Mouse (Mus musculus): Measurements from ENCODE around the gene Asns. TPM values are rescaled to one million over a fixed set of nuclear protein-coding genes. Genes with fewer than 3 reads are reported as not detected.
"Not testable (repeated sequence)": the region's sequence is repeated elsewhere in the genome, so short reads cannot be mapped to it uniquely, and the experiment has no call there.

The Asns gene
- total RNA-seq, 1 experiment from 2014 or later = 4.8 TPM

DNA sequence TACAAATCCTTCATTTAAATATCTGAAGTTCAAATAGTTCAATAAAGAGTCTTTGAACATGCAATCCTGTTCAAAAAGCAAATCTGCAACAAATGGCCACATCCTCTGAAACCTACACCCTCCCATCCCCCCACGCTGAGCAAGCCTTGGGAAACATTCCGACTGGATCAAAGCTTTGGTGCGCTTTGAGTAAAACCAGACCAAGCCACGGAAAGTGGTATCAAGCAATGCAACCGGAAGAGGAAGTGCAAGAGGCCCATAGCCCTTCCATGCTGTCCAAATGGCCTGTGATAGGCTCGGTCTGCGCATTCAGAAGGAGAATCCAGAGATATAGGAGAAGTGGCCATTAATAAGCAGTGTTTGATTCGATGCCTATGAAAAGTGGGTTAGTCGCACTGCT, 2.6 kb downstream of the Asns start:
- ATAC-seq (ENCODE audit: extremely low read depth, insufficient number of reproducible peaks, low FRiP score, poor library complexity, severe bottlenecking) = no peak

DNA sequence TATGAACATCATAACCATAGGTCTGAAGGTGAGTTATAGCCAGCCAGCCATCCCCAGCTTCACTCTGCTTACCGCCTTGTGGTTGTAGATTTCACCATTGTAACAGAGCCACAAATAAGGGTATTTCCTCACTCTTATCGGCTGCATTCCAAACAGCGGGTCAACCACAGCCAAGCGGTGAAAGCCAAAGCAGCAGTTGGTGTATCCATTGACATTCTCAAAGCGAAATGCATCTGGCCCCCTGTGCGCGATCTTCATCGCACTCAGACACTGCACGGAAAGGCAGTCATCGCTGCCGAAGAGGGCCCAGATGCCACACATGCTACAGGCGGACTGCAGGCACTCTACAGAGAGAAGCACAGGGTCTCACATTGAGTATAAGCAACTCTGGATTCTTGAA, 3.9 kb downstream of the Asns start:
- ATAC-seq (ENCODE audit: extremely low read depth, insufficient number of reproducible peaks, low FRiP score, poor library complexity, severe bottlenecking) = no peak

DNA sequence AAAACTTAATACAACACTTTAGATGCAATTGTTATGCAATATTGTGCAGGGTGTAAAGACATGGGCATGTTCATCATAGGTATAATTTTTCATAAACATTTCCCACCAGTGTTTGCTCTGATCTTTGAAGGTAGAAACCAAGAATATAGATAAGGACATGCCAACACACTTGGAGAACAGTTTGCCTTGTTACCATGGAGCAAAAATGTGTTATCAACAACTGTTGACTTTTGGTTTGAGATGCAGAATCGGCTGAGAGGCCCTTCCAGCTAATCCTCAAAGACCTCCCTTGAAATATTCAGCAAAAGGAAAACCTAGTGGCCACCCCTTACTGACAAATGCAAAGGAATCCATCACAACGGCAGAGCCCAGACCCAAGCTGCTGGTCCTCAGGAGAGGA, 7.0 kb downstream of the Asns start:
- ATAC-seq (ENCODE audit: extremely low read depth, insufficient number of reproducible peaks, low FRiP score, poor library complexity, severe bottlenecking) = no peak

DNA sequence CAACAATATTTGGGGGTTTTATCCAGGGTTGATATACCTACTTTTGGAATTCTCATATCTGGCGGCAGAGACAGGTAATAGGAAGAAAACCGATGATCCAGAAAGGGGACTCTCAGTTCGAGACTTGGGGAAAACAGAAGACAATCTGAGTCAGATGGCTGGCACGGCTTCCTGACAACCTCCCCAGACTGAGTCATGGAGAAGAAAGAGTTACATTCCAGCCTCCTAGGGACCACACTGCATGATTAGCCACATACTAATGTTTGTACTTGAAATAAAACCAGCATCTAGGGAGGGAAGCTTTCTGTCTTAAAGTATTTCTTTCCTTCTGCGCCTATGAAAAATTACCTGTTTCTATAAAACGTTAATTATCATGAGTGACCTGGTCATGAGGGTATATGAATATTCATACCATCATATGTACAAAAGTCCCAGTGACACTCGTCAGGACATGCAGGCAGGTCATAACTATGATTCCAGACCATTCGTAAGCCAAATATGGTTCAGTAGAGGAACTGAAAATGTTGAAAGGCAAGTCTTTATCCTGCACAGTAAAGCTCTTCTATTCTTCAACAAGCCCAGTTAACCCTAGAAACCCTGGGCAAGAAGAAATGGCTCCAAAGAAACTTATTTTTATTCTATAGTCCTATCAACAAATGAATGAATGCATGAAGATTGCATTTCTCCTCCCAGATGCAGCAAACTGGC, 16.7 kb downstream of the Asns start:
- ATAC-seq (ENCODE audit: extremely low read depth, insufficient number of reproducible peaks, low FRiP score, poor library complexity, severe bottlenecking) = no peak

DNA sequence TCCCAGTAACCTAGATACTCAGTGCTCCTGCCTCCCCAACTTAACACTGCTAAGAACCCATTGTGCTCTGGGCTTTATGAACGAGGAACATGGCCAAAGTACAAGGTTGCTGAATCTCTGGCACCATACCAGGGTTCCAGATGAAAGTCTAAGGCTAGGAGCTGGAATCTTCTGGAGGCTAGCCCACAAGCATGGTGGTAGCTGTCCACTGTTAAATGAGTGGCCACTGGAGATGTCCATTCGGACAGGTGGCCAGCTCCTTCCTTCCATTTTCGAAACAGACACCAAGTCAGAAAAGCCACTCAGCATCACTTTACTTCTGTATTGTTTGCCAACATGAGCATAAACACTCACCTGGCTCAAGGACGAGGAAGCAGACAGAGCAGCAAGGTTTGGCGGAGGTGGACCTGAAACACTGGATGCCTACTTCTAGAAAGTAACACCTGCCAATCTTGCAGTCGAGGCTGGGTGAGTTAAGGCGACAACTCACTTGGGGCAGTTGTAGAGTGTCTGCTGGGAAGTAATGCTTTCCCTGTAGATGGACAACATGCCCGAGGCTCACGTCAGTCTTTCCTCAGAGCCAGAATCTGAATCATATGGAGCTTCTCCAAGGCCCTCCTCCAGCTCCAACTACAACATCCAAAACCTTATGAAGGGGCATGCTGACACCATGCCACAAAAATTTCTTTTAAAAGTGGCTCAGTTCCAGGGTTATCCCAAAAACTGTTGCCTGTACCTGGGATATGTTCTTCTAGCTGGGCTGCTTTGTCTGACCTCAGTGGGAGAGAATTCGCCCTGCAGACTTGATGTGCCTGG, 20.4 kb downstream of the Asns start:
- no peak for ATAC-seq (ENCODE audit: extremely low read depth, insufficient number of reproducible peaks, low FRiP score, poor library complexity, severe bottlenecking)

DNA sequence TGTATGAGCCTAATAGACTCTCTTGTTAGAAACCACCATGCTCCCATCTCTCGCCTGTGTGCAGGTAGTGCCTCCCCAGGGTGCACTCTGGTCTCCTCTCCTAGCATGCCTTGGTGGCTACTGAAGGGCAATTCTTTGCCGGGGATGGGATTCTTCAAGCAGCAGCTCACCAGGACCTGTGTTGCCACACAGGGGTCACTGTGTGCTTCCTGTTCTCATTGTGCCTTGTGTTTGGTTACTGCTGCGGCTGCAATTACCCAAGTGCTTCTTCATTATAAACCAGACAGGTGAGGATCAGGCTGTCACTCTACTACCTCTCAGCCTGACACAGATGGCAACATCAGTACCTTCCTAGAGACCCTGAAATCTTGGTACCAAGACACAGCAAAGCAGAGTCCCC, 21.6 kb downstream of the Asns start:
- ATAC-seq (ENCODE audit: extremely low read depth, insufficient number of reproducible peaks, low FRiP score, poor library complexity, severe bottlenecking) = no peak

DNA sequence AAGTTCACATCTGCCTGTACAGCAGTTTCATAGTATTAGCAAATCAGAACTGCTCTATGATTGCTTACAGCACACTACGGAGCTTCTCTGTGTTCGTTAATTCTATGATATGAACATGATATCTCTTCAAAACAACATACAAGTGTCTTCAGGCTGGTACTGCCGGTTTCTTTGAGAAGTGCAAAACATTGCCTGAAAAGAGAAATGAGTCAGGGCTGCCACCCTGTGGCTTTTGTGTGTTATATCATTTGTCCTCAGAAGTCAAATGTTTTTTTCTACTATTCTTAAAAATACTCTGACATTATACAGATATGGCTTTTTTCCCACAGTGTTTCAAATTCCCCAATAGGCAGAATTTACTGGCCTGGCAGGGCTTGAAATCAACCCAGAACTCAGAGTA, 22.5 kb downstream of the Asns start:
- no peak for ATAC-seq (ENCODE audit: extremely low read depth, insufficient number of reproducible peaks, low FRiP score, poor library complexity, severe bottlenecking)

DNA sequence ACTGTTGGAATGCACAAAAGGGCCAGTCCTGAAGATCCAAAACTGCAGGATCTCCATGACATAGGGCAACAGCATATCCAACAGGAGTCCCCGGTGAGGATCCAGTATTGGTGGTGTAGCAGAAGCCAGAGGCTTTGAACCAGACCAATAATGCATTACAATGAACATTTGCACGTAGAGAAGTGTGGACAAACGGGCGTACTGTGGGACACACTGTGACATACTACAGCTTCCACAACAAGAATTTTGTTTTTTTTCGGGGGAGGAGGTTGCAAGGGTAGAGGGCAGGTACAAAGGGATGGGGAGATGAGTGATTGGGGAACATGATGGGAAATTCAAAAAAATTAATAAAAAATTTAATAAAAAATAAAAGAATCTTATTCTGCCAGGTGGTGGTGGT, 23.3 kb downstream of the Asns start:
- ATAC-seq (ENCODE audit: extremely low read depth, insufficient number of reproducible peaks, low FRiP score, poor library complexity, severe bottlenecking) = no peak

DNA sequence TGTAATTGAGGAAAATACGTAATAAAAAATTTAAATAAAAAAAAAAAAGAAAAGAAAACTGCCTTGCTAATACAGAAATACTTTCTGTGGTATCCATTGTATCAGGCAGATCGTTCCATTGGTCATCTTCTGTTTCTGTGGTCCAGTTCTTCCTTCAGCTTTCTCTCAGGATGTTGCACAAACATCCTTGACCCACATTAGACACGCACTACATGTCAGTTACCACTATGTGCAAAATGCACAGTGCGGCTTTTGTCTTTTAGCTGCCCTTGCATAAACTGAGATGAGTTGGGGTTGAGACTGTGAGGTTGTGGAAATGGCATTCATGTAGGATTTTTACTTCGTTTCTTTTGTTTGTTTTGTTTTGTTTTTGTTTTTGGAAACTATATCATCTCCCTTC, 24.7 kb downstream of the Asns start:
- no peak for ATAC-seq (ENCODE audit: extremely low read depth, insufficient number of reproducible peaks, low FRiP score, poor library complexity, severe bottlenecking)

DNA sequence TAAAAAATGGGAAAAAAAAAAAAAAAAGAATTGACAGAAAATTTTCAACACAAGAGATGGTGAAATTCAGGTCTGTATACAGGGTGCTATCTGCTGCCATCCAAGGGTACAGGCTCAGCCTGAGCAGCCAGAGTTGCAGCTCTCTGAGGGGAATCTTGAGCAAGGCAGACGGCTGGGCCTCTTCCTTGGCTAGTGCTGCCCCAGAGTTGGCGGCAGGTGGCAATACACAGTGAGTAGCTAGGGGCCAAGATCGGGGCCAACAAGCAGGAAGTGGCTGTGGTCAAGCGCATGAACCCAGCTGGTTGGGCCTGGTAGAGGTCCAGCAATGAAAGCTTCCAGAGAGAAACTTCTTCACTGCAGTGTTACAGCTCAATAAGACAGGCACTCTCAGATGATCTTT, 27.2 kb downstream of the Asns start:
- ATAC-seq (ENCODE audit: extremely low read depth, insufficient number of reproducible peaks, low FRiP score, poor library complexity, severe bottlenecking) = not testable (repeated sequence)

DNA sequence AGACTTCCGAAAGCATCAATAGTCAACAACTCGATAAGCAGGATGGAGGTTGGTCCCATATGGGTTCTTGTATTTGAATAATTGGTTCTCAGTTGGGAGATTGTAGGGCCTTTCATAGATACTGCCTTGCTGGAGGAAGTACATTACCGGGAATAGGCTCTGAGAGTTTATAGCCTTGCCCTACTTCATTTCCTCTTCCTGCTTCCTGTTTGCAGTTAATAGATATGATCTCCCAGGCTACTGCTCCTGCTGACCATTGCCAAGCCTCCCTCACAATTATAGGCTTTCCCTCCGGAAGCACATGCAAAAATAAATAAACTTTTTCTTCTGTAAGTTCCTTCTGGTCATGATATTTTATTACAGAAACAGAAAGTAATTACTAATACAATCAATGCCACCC, 31.6 kb downstream of the Asns start:
- ATAC-seq (ENCODE audit: extremely low read depth, insufficient number of reproducible peaks, low FRiP score, poor library complexity, severe bottlenecking) = no peak

DNA sequence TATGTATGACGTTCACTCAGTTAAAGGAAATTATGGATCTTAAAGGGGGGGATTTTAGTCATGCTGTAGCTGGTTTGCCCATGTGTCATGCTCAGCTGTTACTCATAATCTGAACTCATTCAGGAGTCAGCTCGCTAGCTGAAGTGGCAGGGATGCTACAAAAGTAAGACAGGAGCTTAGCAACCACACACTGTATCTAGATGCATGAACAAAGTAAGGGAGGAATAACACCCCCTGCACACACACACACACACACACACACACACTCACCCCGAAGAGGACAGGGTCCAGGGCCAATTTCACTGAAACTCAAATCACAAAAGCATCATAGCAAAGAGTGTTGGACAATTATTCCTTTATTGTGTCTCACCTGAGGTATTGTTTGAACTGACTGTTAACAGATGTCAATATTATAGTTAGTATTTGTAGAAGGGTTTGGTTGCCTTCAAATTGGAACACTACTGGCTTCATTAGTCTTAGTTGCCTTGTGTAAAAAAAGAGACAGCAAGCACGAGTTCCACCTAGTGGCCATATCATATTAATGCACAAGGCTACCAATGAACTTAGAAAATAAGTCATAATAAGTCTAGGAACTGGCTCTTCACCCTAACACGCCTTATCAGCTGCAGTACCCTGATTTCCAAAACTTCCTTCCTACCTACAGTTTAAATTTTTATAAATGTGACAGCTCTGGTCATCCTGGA, 32.5 kb downstream of the Asns start:
- ATAC-seq (ENCODE audit: extremely low read depth, insufficient number of reproducible peaks, low FRiP score, poor library complexity, severe bottlenecking) = no peak

DNA sequence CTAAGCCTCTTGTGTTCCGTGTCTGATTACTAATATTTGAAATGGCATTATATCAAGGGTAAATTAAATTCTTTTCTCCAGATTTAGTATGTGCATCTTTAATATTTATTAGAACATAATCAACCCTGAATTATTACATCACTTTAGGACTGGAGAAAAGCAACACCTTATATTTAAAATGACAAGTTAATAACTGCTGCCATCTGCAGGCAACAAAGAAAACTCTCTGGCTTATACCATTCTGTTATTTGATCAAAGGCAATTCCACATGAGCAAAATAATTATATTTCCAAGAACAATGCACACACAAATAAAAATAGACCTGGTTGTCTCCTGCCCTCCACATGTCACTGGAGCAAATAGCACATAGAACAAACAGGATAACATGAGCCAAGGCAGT, 36.5 kb downstream of the Asns start:
- ATAC-seq (ENCODE audit: extremely low read depth, insufficient number of reproducible peaks, low FRiP score, poor library complexity, severe bottlenecking) = no peak

DNA sequence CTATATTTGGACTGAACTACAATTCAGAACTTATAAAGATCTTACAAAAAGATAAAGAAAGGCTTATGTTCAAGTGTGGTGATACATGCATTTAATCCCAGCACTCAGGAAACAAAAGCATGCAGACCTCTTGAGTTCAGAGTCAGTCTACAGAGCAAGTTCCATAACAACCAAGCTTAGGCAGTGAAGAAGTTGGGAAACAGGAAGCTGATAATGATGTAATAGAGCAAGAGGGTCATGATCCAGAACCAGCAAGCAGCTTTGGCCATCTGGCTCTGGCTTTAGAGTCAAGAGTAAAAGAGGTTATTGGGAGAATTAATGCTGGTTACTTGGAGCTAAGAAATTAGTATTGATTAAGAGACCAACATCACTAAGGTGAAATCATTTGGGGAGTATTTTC, 44.6 kb downstream of the Asns start:
- ATAC-seq (ENCODE audit: extremely low read depth, insufficient number of reproducible peaks, low FRiP score, poor library complexity, severe bottlenecking) = no peak

Other genes starting within 250 kb of the Asns start
- gene Tac1, start 138.4 kb downstream of the Asns start, total RNA-seq (2017) = 0.25 TPM in 1 of 2 replicates, not detected in the other
- gene C1galt1, start 151.6 kb upstream of the Asns start, total RNA-seq (2017) = 47.1 and 50.4 TPM in 2 replicates

Data from neutrophil, adult 5-6 weeks (primary cell).